Mouse (Mus musculus): ENCODE data around the gene Pml. TPM values are rescaled to one million over a fixed set of nuclear protein-coding genes. Genes with fewer than 3 reads are reported as not detected.

The Pml gene
- polyA plus RNA-seq, 1 experiment from 2014 or later = 13.7 TPM

GRCm38 (mm10) chr9:58206013-58206412, 43.6 kb downstream of the Pml start:
- Histone ChIP-seq H3K4me3 (ENCODE audit: low read depth, low read length) (no peak overlapping the region), H3K9ac (ENCODE audit: low read length) (no peak overlapping the region), H3K4me2 (ENCODE audit: low read depth, low read length, severe bottlenecking) (no peak overlapping the region), H3K36me3 (ENCODE audit: control insufficient read depth, insufficient read depth, low read length) (no peaks in the 10 kb centered on the region), H3K27ac (ENCODE audit: low read depth, low read length) (no peak overlapping the region), H3K27me3 (ENCODE audit: control insufficient read depth, insufficient read depth, low read length) (peaks cover 28% of the 10 kb centered on the region), H3K4me1 (replicated peaks; ENCODE audit: control insufficient read depth, insufficient read depth, low read length) (peaks cover 27% of the 10 kb centered on the region), H3K9me3 (ENCODE audit: control insufficient read depth, low read length) (no peaks in the 10 kb centered on the region)
- 83% methylated on average over 7 of the region's 7 CpGs for WGBS
- DNase-seq (ENCODE audit: low spot score) (peak; percentile 14), ATAC-seq (replicated peaks; ENCODE audit: low FRiP score) (no peak)

GRCm38 (mm10) chr9:58204448-58205000, 45.1 kb downstream of the Pml start:
- no peaks in the 10 kb centered on the region for H3K36me3 ChIP-seq (ENCODE audit: control insufficient read depth, insufficient read depth, low read length)
- ATAC-seq (replicated peaks; ENCODE audit: low FRiP score) = peak; percentile 69
- H3K9me3 ChIP-seq (ENCODE audit: control insufficient read depth, low read length) = no peaks in the 10 kb centered on the region
- peak overlapping the region; percentile 45 for H3K4me2 ChIP-seq (ENCODE audit: low read depth, low read length, severe bottlenecking)
- peak overlapping the region; percentile 30 for H3K4me3 ChIP-seq (ENCODE audit: low read depth, low read length)
- 4% methylated on average over 18 of the region's 18 CpGs for WGBS
- H3K27me3 ChIP-seq (ENCODE audit: control insufficient read depth, insufficient read depth, low read length) = peaks cover 43% of the 10 kb centered on the region
- peak overlapping the region; percentile 61; the same call in 1 of the 2 replicates for H3K9ac ChIP-seq (ENCODE audit: low read length)
- peaks cover 31% of the 10 kb centered on the region for H3K4me1 ChIP-seq (replicated peaks; ENCODE audit: control insufficient read depth, insufficient read depth, low read length)
- 0 out of 2 replicates have a peak overlapping the region, but pooled peaks have one; percentile 7 for H3K27ac ChIP-seq (ENCODE audit: low read depth, low read length)
- peak; percentile 97 for DNase-seq (ENCODE audit: low spot score)

- Histone ChIP-seq H3K27ac (ENCODE audit: low read depth, low read length) (peak within 1 kb of the TSS; percentile 63), H3K9ac (ENCODE audit: low read length) (peak within 1 kb of the TSS; percentile 61), H3K4me2 (ENCODE audit: low read depth, low read length, severe bottlenecking) (peak within 1 kb of the TSS; percentile 45), H3K4me3 (ENCODE audit: low read depth, low read length) (peak within 1 kb of the TSS; percentile 30), H3K4me1 (replicated peaks; ENCODE audit: control insufficient read depth, insufficient read depth, low read length) (peaks cover 38% of the 10 kb centered on the region), H3K36me3 (ENCODE audit: control insufficient read depth, insufficient read depth, low read length) (no peaks in the 10 kb centered on the region), H3K9me3 (ENCODE audit: control insufficient read depth, low read length) (no peaks in the 10 kb centered on the region), H3K27me3 (ENCODE audit: control insufficient read depth, insufficient read depth, low read length) (peaks cover 50% of the 10 kb centered on the region)
- peak; percentile 88 for DNase-seq (ENCODE audit: low spot score)
- WGBS = under 1% methylated on average over 42 of the region's 42 CpGs
- peak; percentile 77 for ATAC-seq (replicated peaks; ENCODE audit: low FRiP score)
Observed at GRCm38 (mm10) chr9:58203516-58204447, 45.8 kb downstream of the Pml start, which contains the start of the genes Islr and Islr2. Gene Islr (minus strand): TSS chr9:58204306. Gene Islr2 (minus strand): TSS chr9:58204319.

GRCm38 (mm10) chr9:58202676-58203453, 46.7 kb downstream of the Pml start:
- DNase-seq (ENCODE audit: low spot score) (peak; percentile 68), ATAC-seq (replicated peaks; ENCODE audit: low FRiP score) (no peak)
- H3K4me2 ChIP-seq (ENCODE audit: low read depth, low read length, severe bottlenecking) = peak overlapping the region; percentile 45
- no peaks in the 10 kb centered on the region for H3K9me3 ChIP-seq (ENCODE audit: control insufficient read depth, low read length)
- H3K27ac ChIP-seq (ENCODE audit: low read depth, low read length) = peak overlapping the region; percentile 58
- H3K9ac ChIP-seq (ENCODE audit: low read length) = peak overlapping the region; percentile 61
- peak overlapping the region; percentile 30 for H3K4me3 ChIP-seq (ENCODE audit: low read depth, low read length)
- no peaks in the 10 kb centered on the region for H3K36me3 ChIP-seq (ENCODE audit: control insufficient read depth, insufficient read depth, low read length)
- WGBS = 3% methylated on average over 14 of the region's 14 CpGs
- peaks cover 60% of the 10 kb centered on the region for H3K27me3 ChIP-seq (ENCODE audit: control insufficient read depth, insufficient read depth, low read length)
- peaks cover 43% of the 10 kb centered on the region for H3K4me1 ChIP-seq (replicated peaks; ENCODE audit: control insufficient read depth, insufficient read depth, low read length)

GRCm38 (mm10) chr9:58201861-58202549, 47.6 kb downstream of the Pml start:
- Histone ChIP-seq H3K4me2 (ENCODE audit: low read depth, low read length, severe bottlenecking) (peak overlapping the region; percentile 45), H3K9me3 (ENCODE audit: control insufficient read depth, low read length) (no peaks in the 10 kb centered on the region), H3K9ac (ENCODE audit: low read length) (peak overlapping the region; percentile 61), H3K27ac (ENCODE audit: low read depth, low read length) (peak overlapping the region; percentile 58), H3K27me3 (ENCODE audit: control insufficient read depth, insufficient read depth, low read length) (peaks cover 68% of the 10 kb centered on the region), H3K4me1 (replicated peaks; ENCODE audit: control insufficient read depth, insufficient read depth, low read length) (peaks cover 50% of the 10 kb centered on the region), H3K36me3 (ENCODE audit: control insufficient read depth, insufficient read depth, low read length) (no peaks in the 10 kb centered on the region), H3K4me3 (ENCODE audit: low read depth, low read length) (peak overlapping the region; percentile 30)
- no peak for ATAC-seq (replicated peaks; ENCODE audit: low FRiP score)
- peak; percentile 67 for DNase-seq (ENCODE audit: low spot score)
- WGBS = under 1% methylated on average over 37 of the region's 37 CpGs

- ATAC-seq (replicated peaks; ENCODE audit: low FRiP score) (no peak), DNase-seq (ENCODE audit: low spot score) (peak; percentile 53)
- 1% methylated on average over 24 of the region's 24 CpGs for WGBS
- H3K27ac ChIP-seq (ENCODE audit: low read depth, low read length) = peak overlapping the region; percentile 58; the same call in 1 of the 2 replicates
- peak overlapping the region; percentile 61 for H3K9ac ChIP-seq (ENCODE audit: low read length)
- peak overlapping the region; percentile 30 for H3K4me3 ChIP-seq (ENCODE audit: low read depth, low read length)
- peaks cover 76% of the 10 kb centered on the region for H3K27me3 ChIP-seq (ENCODE audit: control insufficient read depth, insufficient read depth, low read length)
- no peaks in the 10 kb centered on the region for H3K9me3 ChIP-seq (ENCODE audit: control insufficient read depth, low read length)
- H3K4me2 ChIP-seq (ENCODE audit: low read depth, low read length, severe bottlenecking) = peak overlapping the region; percentile 45
- no peaks in the 10 kb centered on the region for H3K36me3 ChIP-seq (ENCODE audit: control insufficient read depth, insufficient read depth, low read length)
- peaks cover 57% of the 10 kb centered on the region for H3K4me1 ChIP-seq (replicated peaks; ENCODE audit: control insufficient read depth, insufficient read depth, low read length)
Observed at GRCm38 (mm10) chr9:58201091-58201842, 48.3 kb downstream of the Pml start.

- WGBS = 9% methylated on average over 11 of the region's 11 CpGs
- H3K4me1 ChIP-seq (replicated peaks; ENCODE audit: control insufficient read depth, insufficient read depth, low read length) = peaks cover 57% of the 10 kb centered on the region
Observed at GRCm38 (mm10) chr9:58200270-58201090, 49.1 kb downstream of the Pml start.

More at GRCm38 (mm10) chr9:58200270-58201090, 49.1 kb downstream of the Pml start:
- H3K9me3 ChIP-seq (ENCODE audit: control insufficient read depth, low read length) = no peaks in the 10 kb centered on the region
- ATAC-seq (replicated peaks; ENCODE audit: low FRiP score) (no peak), DNase-seq (ENCODE audit: low spot score) (peak; percentile 50)
- H3K4me3 ChIP-seq (ENCODE audit: low read depth, low read length) = peak overlapping the region; percentile 30
- H3K36me3 ChIP-seq (ENCODE audit: control insufficient read depth, insufficient read depth, low read length) = no peaks in the 10 kb centered on the region
- H3K27me3 ChIP-seq (ENCODE audit: control insufficient read depth, insufficient read depth, low read length) = peaks cover 83% of the 10 kb centered on the region
- H3K9ac ChIP-seq (ENCODE audit: low read length) = peak overlapping the region; percentile 61
- peak overlapping the region; percentile 45 for H3K4me2 ChIP-seq (ENCODE audit: low read depth, low read length, severe bottlenecking)
- H3K27ac ChIP-seq (ENCODE audit: low read depth, low read length) = peak overlapping the region; percentile 62

Data from forebrain, embryonic 11.5 days (tissue).